Mouse (Mus musculus): ENCODE data around the gene Acp5. TPM values are rescaled to one million over a fixed set of nuclear protein-coding genes. Genes with fewer than 3 reads are reported as not detected.

The Acp5 gene
- total RNA-seq, 2 experiments from 2014 or later, result 0.53 to 0.67 TPM

DNA sequence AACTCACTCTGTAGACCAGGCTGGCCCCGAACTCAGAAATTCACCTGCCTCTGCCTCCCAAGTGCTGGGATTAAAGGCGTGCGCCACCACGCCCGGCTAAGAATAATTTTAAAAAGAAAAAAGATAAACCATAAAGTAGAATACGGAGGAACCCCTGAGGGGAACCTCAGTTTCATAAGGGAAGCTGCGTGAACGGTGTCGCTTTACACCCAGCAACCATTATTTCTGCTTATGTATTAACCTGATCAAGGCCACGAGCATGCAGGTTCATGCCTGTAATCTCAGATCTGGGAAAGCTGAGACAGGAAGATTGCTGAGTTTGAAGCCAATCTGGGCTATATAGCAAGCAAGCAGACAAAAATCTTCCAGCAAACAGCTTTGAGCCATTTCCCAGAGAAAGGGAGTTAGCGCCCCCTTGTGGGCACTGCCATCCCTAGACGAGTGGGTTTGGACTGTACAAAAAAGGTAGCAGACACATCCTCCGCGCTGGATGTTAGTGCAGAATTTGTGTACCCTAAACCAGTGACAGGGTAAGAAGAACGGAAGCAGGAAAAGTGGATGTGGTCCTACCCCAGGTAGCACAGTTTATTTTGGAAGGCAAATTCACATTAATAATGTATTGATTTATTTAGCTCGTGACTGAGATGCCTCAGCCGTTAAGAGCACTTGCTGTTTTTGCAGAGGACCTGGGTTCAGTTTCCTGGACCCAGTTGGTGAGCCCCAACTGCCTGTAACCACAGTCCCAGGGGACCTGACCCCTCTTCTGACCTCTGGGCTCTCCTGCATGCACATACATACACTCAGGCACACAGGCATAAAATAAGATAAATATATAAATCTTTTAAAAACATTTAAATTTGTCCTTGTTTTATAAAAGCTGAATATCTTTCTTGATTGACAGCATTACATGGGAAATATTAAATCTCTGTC lies 7.9 kb upstream of the Acp5 start:
- DNase-seq (ENCODE audit: low spot score in 2 of 2), result peak; percentile 90 to 91

DNA sequence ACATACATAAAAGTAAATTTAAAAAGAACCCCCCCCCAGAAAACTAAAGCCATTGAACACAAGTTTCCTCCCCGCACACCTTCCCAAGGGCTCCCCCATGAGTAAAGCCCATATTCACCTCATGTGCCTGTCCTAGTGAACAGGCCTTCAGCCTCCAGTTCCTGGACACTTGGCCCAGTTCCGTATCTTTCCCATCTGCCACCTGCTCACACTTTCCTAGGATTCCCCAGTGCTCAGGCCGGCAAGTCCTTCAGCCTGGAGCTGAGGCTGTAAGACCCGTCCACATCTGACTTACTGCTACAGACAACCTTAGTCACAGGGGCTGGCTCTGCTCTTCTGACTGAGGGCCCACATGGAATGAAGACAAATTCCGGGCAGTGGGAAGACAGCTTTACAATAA lies 4.2 kb upstream of the Acp5 start:
- no peak for DNase-seq (ENCODE audit: low spot score in 2 of 2)

DNA sequence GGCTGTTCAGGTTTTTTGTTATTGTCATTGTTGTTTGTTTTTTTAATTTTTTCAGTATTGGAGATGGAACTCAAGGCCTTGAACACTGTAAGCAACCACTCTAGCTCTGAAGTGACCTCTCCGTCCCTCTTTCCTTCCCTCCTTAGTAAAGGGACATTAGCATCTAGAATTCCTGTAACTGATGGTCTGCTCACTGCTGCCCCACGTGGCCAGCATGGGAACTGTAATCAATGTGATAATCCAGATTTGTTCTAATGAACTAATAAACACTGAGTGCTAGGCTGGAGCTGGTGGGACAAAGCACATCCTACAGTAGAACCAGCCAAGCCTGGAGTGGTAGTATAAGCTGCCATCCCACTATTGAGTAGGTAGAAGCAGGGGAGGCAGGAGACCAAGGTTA lies 3.0 kb upstream of the Acp5 start:
- peak; percentile 42 to 50 for DNase-seq (ENCODE audit: low spot score in 2 of 2)

DNA sequence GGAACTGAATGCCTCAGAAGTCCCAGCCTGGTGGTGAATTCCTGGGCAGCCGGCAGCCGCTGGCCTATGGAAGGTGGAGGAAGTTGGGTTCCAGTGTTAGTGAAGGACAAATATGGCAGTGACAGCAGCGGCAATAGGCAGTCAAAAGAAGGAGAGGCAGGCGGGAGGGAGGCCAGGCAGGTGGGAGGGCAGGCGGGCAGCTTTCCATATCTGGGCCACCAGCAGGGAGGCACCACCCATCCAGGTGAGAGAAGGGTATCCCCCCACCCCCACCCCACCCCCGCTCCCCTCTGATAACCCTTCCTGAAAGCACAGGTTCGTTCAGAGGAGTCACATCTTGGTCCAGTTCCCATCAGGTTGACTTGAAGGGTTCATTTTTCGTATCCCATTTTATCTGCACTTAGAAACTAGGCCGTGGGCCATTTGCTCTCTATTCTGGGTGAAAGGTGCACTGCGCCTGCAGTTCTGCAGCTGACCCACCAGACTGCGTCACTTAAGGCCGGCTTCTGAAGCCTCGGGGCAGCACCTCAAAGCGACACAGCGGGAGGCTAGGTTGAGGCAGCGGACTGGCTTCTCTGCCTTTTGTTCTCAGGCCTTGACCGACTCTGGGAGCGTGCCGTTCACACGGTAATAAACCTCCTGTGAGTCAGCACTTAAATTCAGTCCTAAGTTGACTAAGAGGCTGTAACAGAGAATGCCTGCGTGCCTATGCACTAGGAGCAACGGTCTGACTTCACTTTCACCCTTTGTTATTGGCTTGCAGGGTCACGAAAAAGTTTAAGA lies 1.4 kb upstream of the Acp5 start:
- DNase-seq (ENCODE audit: low spot score in 2 of 2), result no peak

DNA sequence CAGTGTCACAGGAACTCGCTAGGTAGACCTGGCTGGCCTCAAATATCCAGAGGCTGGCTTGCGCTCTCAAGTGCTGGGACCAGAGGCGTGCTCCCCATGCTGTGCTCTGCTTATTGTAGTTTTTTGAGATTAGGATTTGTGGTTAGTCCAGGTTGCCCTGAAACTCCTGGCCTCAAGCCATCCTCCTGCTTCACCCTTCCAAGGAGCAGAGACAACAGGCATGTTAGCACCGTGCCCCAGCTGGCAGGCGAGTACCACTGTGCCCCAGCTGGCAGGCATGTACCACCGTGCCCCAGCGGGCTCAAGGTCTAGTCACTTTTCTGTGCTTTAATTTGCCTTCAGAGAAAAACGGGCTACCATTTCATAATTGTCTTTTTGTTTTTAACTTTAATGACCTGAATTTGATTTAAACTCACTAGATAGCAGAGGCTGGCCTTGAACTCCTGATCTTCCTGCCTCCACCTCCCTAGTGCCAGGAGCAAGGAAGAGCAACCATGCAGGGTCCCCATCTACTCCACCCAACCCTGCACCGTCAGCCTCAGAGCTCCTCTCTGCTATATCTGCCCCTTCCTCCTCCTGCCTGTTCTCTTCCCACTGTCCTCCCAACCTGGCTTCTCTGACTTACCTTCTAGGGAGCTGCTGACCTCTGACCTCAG lies 395 bp downstream of the Acp5 start:
- no peak for DNase-seq (ENCODE audit: low spot score in 2 of 2)

- DNase-seq (ENCODE audit: low spot score in 2 of 2), result no peak
Observed at GRCm38 (mm10) chr9:22134246-22134890, 1.1 kb downstream of the Acp5 start.

GRCm38 (mm10) chr9:22132220-22132619 lies 3.3 kb downstream of the Acp5 start:
- DNase-seq (ENCODE audit: low spot score in 2 of 2), result no peak

GRCm38 (mm10) chr9:22131226-22131981 lies 4.1 kb downstream of the Acp5 start:
- DNase-seq (ENCODE audit: low spot score in 2 of 2), result no peak

DNA sequence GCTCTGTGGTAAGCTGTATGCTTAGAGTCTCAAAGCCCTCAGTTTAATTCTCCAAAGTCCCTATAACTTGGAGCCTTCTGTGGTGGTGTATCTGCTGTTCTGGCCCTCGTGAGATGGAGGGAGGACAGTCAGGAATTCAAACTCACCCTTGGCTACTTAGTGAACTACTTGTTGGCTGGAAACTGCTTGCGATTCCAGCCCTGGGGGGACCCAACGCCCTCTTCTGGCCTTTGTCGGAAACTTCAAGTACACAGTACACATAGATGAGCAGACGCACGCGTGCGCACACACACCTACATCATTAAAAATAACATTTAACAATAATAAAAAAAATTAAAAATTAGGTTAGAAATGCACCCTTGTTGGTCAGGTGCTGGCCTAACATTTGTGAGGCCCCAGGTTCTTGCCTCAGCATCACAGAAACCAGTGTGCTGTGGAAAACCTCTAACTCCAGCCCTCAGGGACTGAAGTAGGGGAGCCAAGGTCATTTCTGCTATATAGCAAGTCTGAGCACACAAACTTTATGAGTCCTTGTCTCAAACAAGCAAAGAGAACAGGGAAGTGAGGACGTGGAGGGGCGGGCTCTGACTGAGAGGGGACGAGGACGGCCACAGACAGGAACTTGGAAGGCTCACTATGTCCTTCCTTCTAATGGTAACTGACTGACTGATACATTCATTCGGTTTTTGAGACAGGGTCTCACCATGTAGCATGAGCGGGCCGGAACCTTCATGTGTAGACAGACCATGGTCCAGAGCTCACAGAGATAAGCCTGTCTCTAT lies 10.1 kb downstream of the Acp5 start:
- no peak for DNase-seq (ENCODE audit: low spot score in 2 of 2)

DNA sequence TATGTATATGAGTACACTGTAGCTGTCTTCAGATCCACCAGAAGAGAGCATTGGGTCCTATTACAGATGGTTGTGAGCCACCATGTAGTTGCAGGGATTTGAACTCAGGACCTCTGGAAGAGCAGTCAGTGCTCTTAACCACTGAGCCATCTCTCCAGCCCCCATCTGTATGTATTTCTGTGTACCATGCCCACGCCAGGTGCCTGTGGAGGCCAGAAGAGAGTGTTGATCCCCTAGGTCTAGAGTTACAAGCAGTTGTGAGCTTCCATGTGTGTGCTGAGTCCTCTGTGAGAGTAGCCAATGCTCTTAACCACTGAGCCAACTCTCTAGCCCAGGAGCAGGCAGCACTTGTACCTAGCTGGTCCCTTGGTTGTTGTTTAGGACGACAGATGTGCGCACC lies 11.3 kb downstream of the Acp5 start:
- no peak for DNase-seq (ENCODE audit: low spot score in 2 of 2)

- DNase-seq (ENCODE audit: low spot score in 2 of 2), result no peak
Observed at GRCm38 (mm10) chr9:22123069-22123609, 12.4 kb downstream of the Acp5 start.

GRCm38 (mm10) chr9:22122005-22122404 lies 13.5 kb downstream of the Acp5 start:
- no peak for DNase-seq (ENCODE audit: low spot score in 2 of 2)

DNA sequence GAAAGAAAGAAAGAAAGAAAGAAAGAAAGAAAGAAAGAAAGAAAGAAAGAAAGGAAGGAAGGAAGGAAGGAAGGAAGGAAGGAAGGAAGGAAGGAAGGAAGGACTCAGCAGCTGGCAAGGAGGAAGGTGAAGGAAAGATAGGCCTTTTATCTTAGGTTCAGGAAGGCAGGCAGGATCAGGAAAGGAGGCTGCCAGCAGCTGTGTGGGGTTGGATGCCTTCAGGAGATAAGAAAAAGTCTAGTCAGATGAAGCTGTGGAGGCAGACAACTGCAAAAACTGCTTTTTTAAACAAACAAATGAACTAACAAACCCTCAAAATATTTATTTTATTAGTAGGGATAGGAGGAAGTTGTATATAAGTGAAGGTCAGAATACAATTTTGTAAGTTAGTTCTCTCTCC lies 14.0 kb downstream of the Acp5 start:
- no peak for DNase-seq (ENCODE audit: low spot score in 2 of 2)

GRCm38 (mm10) chr9:22119543-22119942 lies 16.0 kb downstream of the Acp5 start:
- DNase-seq (ENCODE audit: low spot score in 2 of 2), result no peak

GRCm38 (mm10) chr9:22117754-22118456 lies 17.6 kb downstream of the Acp5 start:
- peak; percentile 54 to 60 for DNase-seq (ENCODE audit: low spot score in 2 of 2)

- DNase-seq (ENCODE audit: low spot score in 2 of 2), result peak; percentile 92 to 94
Observed at GRCm38 (mm10) chr9:22116740-22117426, 18.6 kb downstream of the Acp5 start, which contains the start of gene Elof1. Elof1 (minus strand) TSS chr9:22117172.

GRCm38 (mm10) chr9:22116086-22116485 lies 19.4 kb downstream of the Acp5 start:
- peak; percentile 16 to 26 for DNase-seq (ENCODE audit: low spot score in 2 of 2)

GRCm38 (mm10) chr9:22115635-22116034 lies 19.9 kb downstream of the Acp5 start:
- DNase-seq (ENCODE audit: low spot score in 2 of 2), result no peak
